Mouse (Mus musculus): ENCODE measurements around the gene Olfr1392.

The Olfr1392 gene

GRCm38 (mm10) chr11:49322442-49322841 lies 37.4 kb downstream of the Olfr1392 start, which contains the start of gene Olfr1391:
Gene Olfr1391 (plus strand): TSS chr11:49322742.
- no peak for DNase-seq (ENCODE audit: low read depth)

GRCm38 (mm10) chr11:49326726-49327125 lies 41.6 kb downstream of the Olfr1392 start:
- no peak for DNase-seq (ENCODE audit: low read depth)

DNA sequence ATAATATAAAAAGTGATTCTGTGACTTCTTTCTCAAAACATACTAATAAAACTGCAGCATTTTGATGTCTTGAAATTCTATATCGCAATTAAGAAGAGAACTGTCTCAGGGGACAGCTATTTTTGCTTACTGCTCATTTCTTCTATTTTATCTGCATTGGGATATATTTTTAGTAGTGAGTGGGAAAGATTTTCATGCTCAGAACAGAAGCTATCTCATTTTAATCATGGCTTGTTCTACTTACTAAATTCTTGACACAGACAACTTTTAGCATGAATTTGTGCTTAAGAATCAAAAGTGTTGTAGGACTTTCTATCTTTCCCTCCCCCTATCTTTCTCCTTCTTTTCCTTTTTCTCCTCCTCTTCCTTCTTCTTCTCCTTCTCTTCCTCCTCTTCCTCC lies 44.6 kb downstream of the Olfr1392 start:
- no peak for DNase-seq (ENCODE audit: low read depth)

DNA sequence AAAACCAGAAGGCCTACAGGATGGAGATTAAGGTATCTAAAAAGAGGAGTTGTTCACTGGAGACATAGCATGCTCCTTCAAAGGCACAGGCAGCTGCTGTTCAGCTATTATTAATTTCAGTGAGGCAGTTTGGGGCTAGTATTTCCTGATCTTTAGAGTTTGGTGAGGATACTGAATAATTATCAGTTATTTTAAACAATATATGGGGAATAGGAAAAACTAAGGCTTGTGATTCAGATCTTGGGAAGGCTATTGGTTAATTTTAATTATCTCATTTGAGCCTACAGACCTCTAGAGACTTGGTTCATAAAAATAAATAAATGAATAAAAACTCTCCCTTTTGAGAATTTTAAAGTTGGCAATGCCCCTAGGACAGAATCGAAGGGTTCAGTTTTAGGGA lies 49.8 kb downstream of the Olfr1392 start, which contains the start of gene Olfr1390:
Gene Olfr1390, plus strand, starts transcription at position 301 of the 400 bp plus-strand sequence.
- no peak for DNase-seq (ENCODE audit: low read depth)

DNA sequence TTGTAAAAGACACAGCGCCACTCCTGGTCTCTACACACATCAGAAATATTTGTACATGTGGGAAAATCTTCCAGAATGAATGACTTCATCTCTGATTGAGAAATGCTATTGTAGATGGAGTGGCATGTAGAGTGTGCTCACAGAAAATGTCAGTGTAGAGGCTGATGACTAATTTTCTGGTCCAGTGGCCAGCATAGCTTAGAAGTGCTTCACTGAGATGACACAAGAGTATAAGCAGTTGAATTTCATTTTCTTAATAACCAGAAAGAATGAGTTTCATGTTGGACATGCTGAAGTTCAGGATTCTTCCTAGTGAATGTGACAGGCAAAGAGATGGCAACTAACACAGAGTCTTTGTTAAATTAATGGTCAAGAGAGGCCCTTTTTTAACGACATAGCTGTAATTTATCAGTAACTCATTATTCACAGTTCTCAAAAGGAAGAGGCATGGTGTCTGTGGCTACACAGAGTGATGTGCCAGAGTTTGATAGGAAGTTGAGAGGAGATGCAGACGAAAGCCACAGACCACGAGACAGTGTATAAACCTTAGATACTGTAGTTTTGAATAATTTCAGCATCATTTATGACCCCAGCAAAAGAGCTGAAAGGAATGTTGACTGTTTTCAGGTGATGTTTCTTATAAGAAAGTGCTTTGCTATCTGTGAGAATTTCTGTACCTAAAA lies 52.2 kb downstream of the Olfr1392 start:
- DNase-seq (ENCODE audit: low read depth), result no peak

All from c-Kit-positive CD71-negative TER-119-negative erythroid progenitor cells, embryonic 14.5 days (primary cell).